ENCODE assay signal across 8 mouse cellular contexts in the genomic region with DNA sequence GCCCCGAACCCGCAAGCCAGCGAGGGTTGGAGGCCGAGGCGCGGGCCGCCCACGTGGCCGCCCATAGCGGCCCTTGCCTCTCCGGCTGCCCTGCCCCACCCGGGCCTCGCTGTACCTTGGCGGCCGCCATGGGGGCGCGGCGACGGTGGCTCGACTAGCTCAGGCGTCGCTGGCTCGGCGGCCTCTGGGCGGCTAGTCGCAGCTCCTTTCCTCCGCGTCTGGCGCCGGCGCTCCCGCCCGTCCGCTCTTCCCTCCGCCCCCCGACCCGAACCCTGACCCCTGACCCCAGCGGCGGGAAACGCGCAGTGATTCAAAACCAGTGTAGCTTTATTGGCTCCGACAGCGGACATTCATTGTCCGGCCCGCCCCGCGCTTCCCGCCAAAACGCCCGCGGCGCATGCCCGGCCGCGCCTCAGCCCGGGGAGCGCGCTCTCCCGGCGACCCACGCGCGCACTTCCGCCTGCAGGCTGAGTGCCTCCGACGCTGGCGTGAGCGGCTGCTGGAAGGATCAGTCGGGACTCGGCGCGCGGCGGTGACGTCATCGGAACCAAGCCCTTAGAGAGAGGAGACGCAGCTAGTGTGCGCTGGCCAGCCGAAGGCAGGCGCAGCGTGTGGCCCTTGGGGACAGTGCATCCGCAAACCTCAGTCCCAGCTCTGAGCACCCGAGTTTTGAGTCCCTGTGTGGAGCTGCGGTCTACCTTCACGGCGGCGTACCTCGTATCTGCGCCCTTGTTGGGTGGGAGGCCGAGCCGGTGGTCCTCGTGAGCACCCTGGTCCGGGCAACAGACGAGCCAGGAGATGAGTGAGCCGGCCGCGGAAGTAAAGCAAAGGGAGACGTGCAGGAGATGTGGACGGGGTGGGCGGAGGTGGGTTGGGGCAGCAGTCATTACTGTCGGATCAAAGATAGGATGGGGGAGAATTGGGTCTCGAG. TPM values are rescaled to one million over a fixed set of nuclear protein-coding genes. Genes with fewer than 3 reads are reported as not detected.
DNase-seq lines count a peak whose midpoint lies in the region; ATAC-seq and TF ChIP-seq lines count a peak whose summit lies in the region.

A gene (plus strand): TSS at position 247 of the 931 bp plus-strand sequence.
A gene (minus strand): TSS at position 300 of the 931 bp plus-strand sequence.

- peak; percentile 97 for ATAC-seq in forebrain, embryonic 11.5 days (replicated peaks; ENCODE audit: low FRiP score)
- ATAC-seq in heart, embryonic 16.5 days (replicated peaks; ENCODE audit: extremely low read depth, insufficient read depth, low FRiP score) = peak; percentile 94
- peak; percentile 92 for ATAC-seq in liver, embryonic 15.5 days (ENCODE audit: insufficient read depth)
- ATAC-seq in neural tube, embryonic 12.5 days (ENCODE audit: low FRiP score, low read depth) = peak; percentile 96

- DNase-seq in CH12.LX (ENCODE audit: extremely low read depth) = peak; percentile 100
- DNase-seq in c-Kit-positive CD71-positive TER-119-negative erythroid progenitor cells, embryonic 14.5 days (ENCODE audit: low read depth) = peak; percentile 98
- peak; percentile 100 for DNase-seq in forebrain, embryonic 11.5 days (ENCODE audit: low spot score)
- DNase-seq in kidney, postnatal 36 days = peak; percentile 99
- DNase-seq in telencephalon, adult 2 months (ENCODE audit: low read depth, low spot score) = peak; percentile 98

- H3K4me2 ChIP-seq in CH12.LX (ENCODE audit: insufficient read depth, low read depth, poor library complexity, severe bottlenecking) = peak within 1 kb of the TSS; percentile 97
- H3K4me2 ChIP-seq in forebrain, embryonic 11.5 days (ENCODE audit: low read depth, low read length, severe bottlenecking) = peak within 1 kb of the TSS; percentile 89
- peak within 1 kb of the TSS; percentile 89 for H3K4me2 ChIP-seq in heart, embryonic 16.5 days (ENCODE audit: low read depth, low read length)
- peak within 1 kb of the TSS; percentile 91 for H3K4me2 ChIP-seq in liver, embryonic 15.5 days
- peak within 1 kb of the TSS; percentile 94 for H3K4me2 ChIP-seq in neural tube, embryonic 12.5 days (replicated peaks)

- TF ChIP-seq CTCF in CH12.LX (conservative IDR thresholded peaks at IDR 0.05 in 1 of 2, IDR thresholded peaks at IDR 0.05 in 1 of 2; ENCODE audit: low read depth in 2 of 2, low read length in 2 of 2) = no peak

- H3K4me3 ChIP-seq in CH12.LX (replicated peaks in 1 of 3; ENCODE audit: low read depth in 2 of 3, low read length in 2 of 3, poor library complexity in 1 of 3) = peak within 1 kb of the TSS; percentile 78 to 93 (median 82)
- peak within 1 kb of the TSS; percentile 97 for H3K4me3 ChIP-seq in forebrain, embryonic 11.5 days (ENCODE audit: low read depth, low read length)
- H3K4me3 ChIP-seq in heart, embryonic 16.5 days (ENCODE audit: low read length) = peak within 1 kb of the TSS; percentile 94
- peak within 1 kb of the TSS; percentile 81 for H3K4me3 ChIP-seq in liver, embryonic 15.5 days (replicated peaks)
- peak within 1 kb of the TSS; percentile 96 for H3K4me3 ChIP-seq in neural tube, embryonic 12.5 days

- peaks cover 61 to 77% of the 10 kb centered on the region in 2 experiments for H3K36me3 ChIP-seq in CH12.LX (replicated peaks in 1 of 2; ENCODE audit: control insufficient read depth in 1 of 2, insufficient read depth in 1 of 2, low read length in 1 of 2)
- peaks cover 25% of the 10 kb centered on the region for H3K36me3 ChIP-seq in forebrain, embryonic 11.5 days (ENCODE audit: control insufficient read depth, insufficient read depth, low read length)
- peaks cover 53% of the 10 kb centered on the region for H3K36me3 ChIP-seq in heart, embryonic 16.5 days (ENCODE audit: control insufficient read depth, insufficient read depth)
- H3K36me3 ChIP-seq in liver, embryonic 15.5 days (replicated peaks) = peaks cover 71% of the 10 kb centered on the region
- peaks cover 66% of the 10 kb centered on the region for H3K36me3 ChIP-seq in neural tube, embryonic 12.5 days

- peaks cover 68% of the 10 kb centered on the region for H3K79me2 ChIP-seq in CH12.LX (replicated peaks; ENCODE audit: control insufficient read depth, extremely low read depth, insufficient read depth, poor library complexity, severe bottlenecking)

- H3K27ac ChIP-seq in CH12.LX (ENCODE audit: insufficient read depth, low read depth) = peak within 1 kb of the TSS; percentile 69
- H3K27ac ChIP-seq in forebrain, embryonic 11.5 days (ENCODE audit: low read depth, low read length) = peak within 1 kb of the TSS; percentile 89
- peak within 1 kb of the TSS; percentile 94 for H3K27ac ChIP-seq in heart, embryonic 16.5 days (ENCODE audit: low read length)
- H3K27ac ChIP-seq in liver, embryonic 15.5 days (replicated peaks) = peak within 1 kb of the TSS; percentile 88
- H3K27ac ChIP-seq in neural tube, embryonic 12.5 days = peak within 1 kb of the TSS; percentile 77

- peak; percentile 93 for TF ChIP-seq POLR2A in CH12.LX (IDR thresholded peaks at IDR 0.05; ENCODE audit: low read depth, low read length)

- under 1% methylated on average over 99 of the region's 102 CpGs for WGBS in forebrain, embryonic 11.5 days
- WGBS in heart, embryonic 16.5 days = under 1% methylated on average over 99 of the region's 102 CpGs
- WGBS in liver, embryonic 15.5 days (ENCODE audit: insufficient replicate concordance) = under 1% methylated on average over 102 of the region's 102 CpGs
- under 1% methylated on average over 95 of the region's 102 CpGs for WGBS in neural tube, embryonic 12.5 days

- peak within 1 kb of the TSS; percentile 93 for H3K9ac ChIP-seq in CH12.LX (ENCODE audit: insufficient read depth, low read depth)
- H3K9ac ChIP-seq in forebrain, embryonic 11.5 days (ENCODE audit: low read length) = peak within 1 kb of the TSS; percentile 99
- H3K9ac ChIP-seq in heart, embryonic 16.5 days (ENCODE audit: low read length) = peak within 1 kb of the TSS; percentile 97
- peak within 1 kb of the TSS; percentile 84 for H3K9ac ChIP-seq in liver, embryonic 15.5 days
- H3K9ac ChIP-seq in neural tube, embryonic 12.5 days = peak within 1 kb of the TSS; percentile 90

- no peak for TF ChIP-seq EP300 in CH12.LX (IDR thresholded peaks at IDR 0.05; ENCODE audit: low read length)

- TF ChIP-seq RAD21 in CH12.LX (IDR thresholded peaks at IDR 0.05; ENCODE audit: low read depth, low read length) = no peak

- no peaks in the 10 kb centered on the region for H3K27me3 ChIP-seq in CH12.LX (replicated peaks)
- H3K27me3 ChIP-seq in forebrain, embryonic 11.5 days (ENCODE audit: control insufficient read depth, insufficient read depth, low read length) = no peaks in the 10 kb centered on the region
- no peaks in the 10 kb centered on the region for H3K27me3 ChIP-seq in heart, embryonic 16.5 days (ENCODE audit: control insufficient read depth, insufficient read depth, low read length)
- no peaks in the 10 kb centered on the region for H3K27me3 ChIP-seq in liver, embryonic 15.5 days
- no peaks in the 10 kb centered on the region for H3K27me3 ChIP-seq in neural tube, embryonic 12.5 days (replicated peaks)

- H3K4me1 ChIP-seq in CH12.LX (ENCODE audit: control insufficient read depth in 1 of 2, insufficient read depth in 2 of 2) = peaks cover 16 to 54% of the 10 kb centered on the region in 2 experiments
- H3K4me1 ChIP-seq in forebrain, embryonic 11.5 days (replicated peaks; ENCODE audit: control insufficient read depth, insufficient read depth, low read length) = peaks cover 16% of the 10 kb centered on the region
- H3K4me1 ChIP-seq in heart, embryonic 16.5 days (ENCODE audit: control insufficient read depth, insufficient read depth, low read length) = peaks cover 26% of the 10 kb centered on the region
- H3K4me1 ChIP-seq in liver, embryonic 15.5 days (replicated peaks) = peaks cover 56% of the 10 kb centered on the region
- peaks cover 44% of the 10 kb centered on the region for H3K4me1 ChIP-seq in neural tube, embryonic 12.5 days

- in situ Hi-C loops in CH12.LX (cut with MboI; ENCODE audit: low pct_ligation_motif_present, low pct_unique_long_range_greater_than_20kb, low sequenced_read_pairs) = no loop called here

- no peaks in the 10 kb centered on the region for H3K9me3 ChIP-seq in CH12.LX (replicated peaks; ENCODE audit: low read length)
- no peaks in the 10 kb centered on the region for H3K9me3 ChIP-seq in forebrain, embryonic 11.5 days (ENCODE audit: control insufficient read depth, low read length)
- H3K9me3 ChIP-seq in heart, embryonic 16.5 days (replicated peaks; ENCODE audit: control insufficient read depth, low read length) = no peaks in the 10 kb centered on the region
- H3K9me3 ChIP-seq in liver, embryonic 15.5 days (replicated peaks) = no peaks in the 10 kb centered on the region
- H3K9me3 ChIP-seq in neural tube, embryonic 12.5 days = no peaks in the 10 kb centered on the region

- dilution Hi-C loops in CH12.LX (cut with MboI; ENCODE audit: extremely low pct_ligation_motif_present, extremely low pct_unique_long_range_greater_than_20kb, low sequenced_read_pairs) = no loop called here

TF ChIP-seq in CH12.LX, 34 proteins besides CTCF, POLR2A, EP300 and RAD21 (continues in another document):
- TF ChIP-seq IRF4 (IDR thresholded peaks at IDR 0.05; ENCODE audit: low read depth, low read length) (peak; percentile 85), ZC3H11A (IDR thresholded peaks at IDR 0.05; ENCODE audit: low read depth, low read length) (no peak), MAX (IDR thresholded peaks at IDR 0.05; ENCODE audit: low read length) (peak; percentile 92), MAFK (IDR thresholded peaks at IDR 0.05; ENCODE audit: insufficient replicate concordance, low read length) (no peak), MYC (IDR thresholded peaks at IDR 0.05; ENCODE audit: low read depth, low read length) (peak; percentile 79), RCOR1 (conservative IDR thresholded peaks at IDR 0.05; ENCODE audit: low read depth, low read length) (peak; percentile 83)

RNA-seq across cellular contexts. Expression of the first gene that starts in this region (rescaled TPM):
- total RNA-seq in CH12.LX (2012; rRNA removed) = 155 and 208 TPM in 2 replicates
- 196 and 199 TPM in 2 replicates for total RNA-seq in CH12.LX (2014; rRNA removed)
- 216 and 252 TPM in 2 replicates for polyA plus RNA-seq in CH12.LX (2012; ENCODE audit: insufficient read length, low read depth)
- polyA plus RNA-seq in forebrain, embryonic 11.5 days (2014; fragmentation: Nextera tagmentation; extraction: Ambion mirVana) = 110 TPM in 2 replicates
- polyA plus RNA-seq in heart, embryonic 16.5 days (2015; fragmentation: Nextera tagmentation; extraction: Ambion mirVana) = 65.9 and 69.9 TPM in 2 replicates
- 51.7 and 56.5 TPM in 2 replicates for polyA plus RNA-seq in liver, embryonic 15.5 days (2015; fragmentation: Nextera tagmentation; extraction: Ambion mirVana)
- 95.4 and 106 TPM in 2 replicates for polyA plus RNA-seq in neural tube, embryonic 12.5 days (2016; fragmentation: Nextera tagmentation; extraction: Ambion mirVana)

RNA-seq across cellular contexts. Expression of the second gene that starts in this region (rescaled TPM):
- total RNA-seq in CH12.LX (2012; rRNA removed) (605 and 763 TPM in 2 replicates), CH12.LX (2014; rRNA removed) (1,124 and 1,127 TPM in 2 replicates)
- 1,263 and 1,327 TPM in 2 replicates for polyA plus RNA-seq in CH12.LX (2012; ENCODE audit: insufficient read length, low read depth)
- 1,172 and 1,252 TPM in 2 replicates for polyA plus RNA-seq in forebrain, embryonic 11.5 days (2014; fragmentation: Nextera tagmentation; extraction: Ambion mirVana)
- 295 and 343 TPM in 2 replicates for polyA plus RNA-seq in heart, embryonic 16.5 days (2015; fragmentation: Nextera tagmentation; extraction: Ambion mirVana)
- polyA plus RNA-seq in liver, embryonic 15.5 days (2015; fragmentation: Nextera tagmentation; extraction: Ambion mirVana) = 210 and 237 TPM in 2 replicates
- 701 and 706 TPM in 2 replicates for polyA plus RNA-seq in neural tube, embryonic 12.5 days (2016; fragmentation: Nextera tagmentation; extraction: Ambion mirVana)

Comparison
In these comparisons a context has a peak if more than half of its experiments do, and no peak if none do; other contexts are left out.
1. Peak in every context shown above with its lines: DNase-seq, ATAC-seq, H3K4me3 ChIP-seq and H3K27ac ChIP-seq.